Mouse (Mus musculus) heart, adult 18-20 months (tissue): ENCODE results near the gene Ube2j1. TPM values are rescaled to one million over a fixed set of nuclear protein-coding genes. Genes with fewer than 3 reads are reported as not detected.
"Not testable (repeated sequence)": the region's sequence is repeated elsewhere in the genome, so short reads cannot be mapped to it uniquely, and the experiment has no call there.

Experiments
- DNase-seq, 2 experiments: peaks; one replicate each; pipeline ENCODE4 v3.0.0; 2021 to 2022; ENCODE audit warnings: mixed read lengths in 1 of 2
- long read RNA-seq, 2 experiments: library from polyadenylated mRNA; stranded (forward); transcript quantifications; one replicate each; pipeline ENCODE4 v2.0.0; 2021
- total RNA-seq, 2 experiments: library from RNA; stranded (reverse); gene quantifications; 2 replicates each; pipeline ENCODE4 v1.2.3; 2021

The Ube2j1 gene
- total RNA-seq = 10 to 100 TPM; 38.7 to 43.1 TPM
- long read RNA-seq, experiment 1, transcript Ube2j1-202 (8 exons, 3,530 nt) = major isoform, 9 of 34 reads
- long read RNA-seq, experiment 1, partial matches to known transcripts = 3 of 34 reads
- long read RNA-seq, experiment 1, other reads (novel, unspliced or antisense) = 22 of 34 reads
- long read RNA-seq, experiment 2, partial matches to known transcripts = 0 of 18 reads
- long read RNA-seq, experiment 2, other reads (novel, unspliced or antisense) = 14 of 18 reads

DNA sequence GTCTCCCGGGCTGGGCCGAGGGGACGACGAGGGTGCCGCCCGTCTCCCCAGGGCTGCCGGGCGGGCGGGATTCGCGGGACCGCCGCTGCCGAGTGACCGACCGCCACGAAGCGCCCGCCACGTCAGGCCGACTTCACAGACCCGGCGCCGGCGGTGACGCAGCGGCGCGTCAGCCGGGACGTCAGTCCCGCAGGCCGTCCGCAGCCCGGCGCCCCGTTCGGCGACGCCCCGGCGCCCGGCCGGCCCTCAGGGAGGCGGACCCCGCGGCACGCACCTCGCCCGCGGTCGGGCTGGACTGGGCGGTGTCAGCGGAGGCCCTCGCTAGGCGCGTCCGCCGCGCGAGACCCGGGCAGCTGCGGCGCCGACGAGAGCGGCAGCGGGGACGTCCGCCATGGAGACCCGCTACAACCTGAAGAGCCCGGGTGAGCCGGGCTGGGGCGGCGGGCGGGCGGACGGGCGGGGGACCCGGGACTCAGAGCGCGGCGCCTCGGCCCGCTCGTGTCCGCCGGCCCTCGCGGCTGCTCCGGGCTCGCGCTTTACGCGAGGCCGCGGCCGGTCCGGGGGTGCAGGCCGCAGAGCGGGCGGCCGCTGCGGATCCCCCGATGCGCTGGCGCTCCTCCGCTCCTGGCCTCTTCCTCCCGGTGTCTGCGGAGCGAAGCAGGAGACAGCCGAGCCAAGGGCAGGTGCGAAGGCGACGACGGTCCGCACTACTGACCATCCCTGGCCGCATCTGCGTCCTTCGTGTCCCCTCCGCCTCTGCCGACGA lies at the start of gene Ube2j1:
Gene Ube2j1, plus strand, starts transcription at position 222 of the 766 bp plus-strand sequence.
- DNase-seq = peak; percentile 87 to 95

DNA sequence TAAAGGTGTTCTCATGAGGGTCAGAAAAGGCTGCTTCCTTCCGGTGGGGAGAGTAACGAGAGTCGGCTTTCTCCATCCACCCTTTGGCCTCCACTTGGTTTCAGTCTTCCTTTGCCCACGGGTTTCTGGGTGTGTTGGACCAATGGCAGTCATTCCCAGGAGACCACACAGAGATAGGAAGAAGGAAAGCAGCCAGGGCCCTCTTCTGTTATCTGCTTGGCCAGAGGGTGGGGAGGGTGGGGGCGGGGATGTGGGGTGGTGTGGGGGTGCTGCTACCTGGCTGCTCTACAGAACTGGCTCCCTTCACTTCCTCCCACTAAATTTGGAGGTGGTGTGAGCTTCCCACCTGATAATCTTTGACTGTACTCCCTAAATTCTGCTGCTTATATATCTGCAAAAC lies 49.6 kb upstream of the Ube2j1 start:
- peak; percentile 36 to 38 for DNase-seq

DNA sequence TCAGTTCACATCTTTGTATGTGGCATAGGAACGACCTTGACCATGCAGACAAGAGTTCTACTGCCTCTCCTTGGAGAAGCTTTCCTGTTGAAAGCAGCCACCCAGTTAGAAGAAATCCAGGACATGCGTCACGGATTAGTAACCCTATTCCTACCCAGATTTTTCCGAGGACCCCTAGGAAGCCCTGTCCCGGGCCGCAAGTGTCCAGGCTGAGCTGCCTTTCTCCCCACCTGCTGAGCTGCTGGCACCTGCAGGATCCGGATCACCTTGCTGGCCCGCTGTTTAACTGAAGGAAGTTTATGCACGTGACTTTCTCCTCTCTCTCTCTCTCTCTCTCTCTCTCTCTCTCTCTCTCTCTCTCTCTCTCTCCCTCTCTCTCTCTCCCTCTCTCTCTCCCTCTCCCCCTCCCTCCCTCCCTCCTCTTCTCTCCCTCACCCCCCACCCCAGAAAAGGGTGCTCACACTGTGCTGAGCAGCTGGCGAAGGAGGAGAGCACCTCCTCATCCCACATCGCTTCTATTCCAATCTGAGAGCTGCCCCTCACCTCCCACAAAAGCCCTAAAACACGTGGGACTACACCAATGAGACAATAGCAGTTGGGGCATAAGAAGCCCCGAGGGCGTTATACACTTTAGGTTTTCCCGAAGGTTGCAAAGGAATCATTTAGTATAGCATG lies 49.0 kb upstream of the Ube2j1 start:
- DNase-seq = peak; percentile 9 to 23

DNA sequence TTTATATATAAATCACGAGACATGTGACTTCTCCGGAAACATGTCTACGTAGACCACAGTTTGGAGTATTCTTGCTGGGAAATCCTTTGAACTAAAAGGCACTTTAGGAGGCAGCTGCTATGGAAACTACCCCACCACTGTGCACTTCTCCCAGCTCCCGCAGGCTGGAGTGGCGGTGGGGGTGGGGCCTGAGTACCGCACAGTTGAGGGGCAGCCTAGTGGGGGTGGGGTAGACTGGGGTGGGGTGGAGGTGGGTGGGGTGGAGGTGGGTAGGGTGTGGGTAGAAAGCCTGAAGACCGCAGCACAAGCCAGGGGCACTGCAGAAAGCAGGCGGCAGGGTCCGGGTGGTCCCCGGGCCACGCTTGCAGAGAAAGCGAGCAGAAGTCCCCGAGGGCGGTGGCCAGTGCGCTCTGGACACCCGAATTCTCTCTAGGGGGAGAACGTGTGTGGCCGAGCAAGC lies 48.5 kb upstream of the Ube2j1 start, which contains the start of gene Rragd:
Gene Rragd, plus strand, starts transcription at position 322 of the 460 bp plus-strand sequence.
- DNase-seq = peak; percentile 18 to 48

DNA sequence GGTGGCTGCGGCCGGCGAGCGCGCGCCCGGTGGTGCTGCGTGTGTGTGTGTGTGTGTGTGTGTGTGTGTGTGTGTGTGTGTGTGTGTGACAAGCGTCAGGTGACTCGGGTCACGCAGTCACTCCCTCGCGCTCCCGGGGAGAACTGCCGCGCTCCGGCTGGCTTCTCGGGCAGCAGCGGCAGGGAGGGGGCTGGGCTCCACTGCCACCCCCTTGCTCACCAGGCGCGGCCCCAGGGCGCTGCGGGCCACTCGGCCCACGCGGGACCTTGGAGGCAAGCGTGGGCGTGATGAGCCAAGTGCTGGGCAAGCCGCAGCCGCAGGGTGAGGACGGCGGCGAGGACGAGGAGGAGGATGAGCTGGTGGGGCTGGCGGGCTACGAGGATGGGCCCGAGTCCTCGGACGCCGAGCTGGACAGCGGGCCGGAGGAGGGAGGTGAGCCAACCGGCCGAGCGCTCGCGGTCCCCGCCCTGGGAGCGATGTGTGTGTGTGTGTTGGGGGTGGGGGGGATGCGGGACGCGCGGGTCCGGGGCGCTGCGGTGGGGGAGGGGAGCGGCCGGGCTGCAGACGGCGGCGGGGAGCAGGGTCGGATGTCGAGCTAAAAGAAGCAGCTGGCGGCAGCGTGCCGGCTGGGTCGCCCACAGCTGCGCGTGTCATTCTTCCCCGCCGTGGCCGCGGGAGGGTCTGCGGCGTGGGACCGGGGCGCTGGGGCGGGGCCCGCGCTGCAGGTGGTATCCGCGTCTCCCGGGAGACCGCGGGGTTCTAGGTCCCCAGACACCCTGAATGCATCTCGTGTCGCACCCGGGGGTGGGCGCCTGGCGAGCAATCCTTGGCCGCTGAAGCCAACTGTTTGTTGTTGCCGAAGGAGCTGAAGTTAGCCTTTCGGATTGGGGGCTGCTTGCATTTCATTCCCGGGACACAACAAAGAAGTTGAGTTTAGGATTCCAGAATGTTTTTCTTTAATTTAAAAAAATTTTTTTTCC lies 47.8 kb upstream of the Ube2j1 start:
- peak; percentile 72 to 78 for DNase-seq

DNA sequence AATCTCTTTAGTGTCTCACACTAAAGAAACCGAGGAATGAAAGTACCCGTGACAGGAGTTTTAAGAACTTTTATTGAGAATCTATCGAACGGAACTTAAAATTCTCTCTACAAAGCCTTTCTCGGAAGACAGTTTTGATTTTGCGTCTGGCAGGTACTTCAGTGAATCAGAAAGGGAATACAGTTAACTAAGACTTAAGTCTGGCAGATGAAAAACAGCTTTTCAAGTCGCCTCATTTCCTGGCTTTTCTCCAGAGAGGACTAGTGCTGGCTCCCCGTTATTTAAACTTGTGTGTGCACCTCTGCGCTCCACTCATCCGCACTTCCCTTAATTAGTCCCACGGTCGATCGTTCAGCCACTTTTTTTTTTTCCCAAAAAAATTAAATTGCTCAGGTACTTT lies 47.0 kb upstream of the Ube2j1 start:
- DNase-seq = peak in 1 of 2 experiments; percentile 34

DNA sequence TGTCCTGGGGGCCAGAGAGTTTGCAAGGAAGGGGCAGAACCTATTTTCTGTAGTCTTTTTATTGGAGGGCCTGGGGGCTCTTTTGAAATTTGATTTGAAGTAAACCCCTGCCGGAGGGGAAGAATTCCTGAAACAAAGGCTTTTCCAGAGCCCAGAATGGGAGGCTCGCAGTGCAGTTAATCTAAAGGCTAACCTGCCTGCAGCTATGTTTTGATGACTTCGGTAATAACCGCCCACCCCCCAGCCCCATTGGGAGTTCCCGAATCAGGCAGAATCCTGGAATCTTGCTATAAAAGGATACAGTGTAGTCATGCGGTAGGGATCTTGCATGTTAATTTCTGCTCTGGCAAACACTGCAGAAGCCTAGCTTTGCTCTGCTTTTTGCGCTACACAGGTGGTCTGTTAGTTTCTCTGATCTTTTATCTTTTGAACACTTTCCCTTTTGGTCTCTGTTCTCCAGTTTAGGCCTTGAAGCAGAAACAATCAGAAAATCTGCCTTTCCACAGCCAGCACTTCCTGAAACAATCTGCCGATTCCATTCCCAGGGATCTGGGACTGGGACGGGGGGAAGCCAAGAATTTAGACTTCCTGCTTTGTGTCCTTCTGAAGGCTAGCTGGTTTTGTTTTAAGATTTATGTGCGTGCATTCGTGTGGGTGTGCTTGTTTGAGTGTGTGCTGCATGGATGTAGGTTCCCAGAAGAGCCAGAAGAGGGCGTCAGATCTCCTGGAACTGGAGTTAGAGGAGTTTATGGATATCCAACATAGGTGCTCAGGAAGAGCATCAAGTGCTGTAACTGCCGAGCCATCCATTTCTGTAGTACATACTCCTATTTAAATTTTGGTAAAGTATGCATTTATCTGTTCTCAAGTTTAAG lies 46.2 kb upstream of the Ube2j1 start:
- DNase-seq = peak in 1 of 2 experiments; percentile 21

DNA sequence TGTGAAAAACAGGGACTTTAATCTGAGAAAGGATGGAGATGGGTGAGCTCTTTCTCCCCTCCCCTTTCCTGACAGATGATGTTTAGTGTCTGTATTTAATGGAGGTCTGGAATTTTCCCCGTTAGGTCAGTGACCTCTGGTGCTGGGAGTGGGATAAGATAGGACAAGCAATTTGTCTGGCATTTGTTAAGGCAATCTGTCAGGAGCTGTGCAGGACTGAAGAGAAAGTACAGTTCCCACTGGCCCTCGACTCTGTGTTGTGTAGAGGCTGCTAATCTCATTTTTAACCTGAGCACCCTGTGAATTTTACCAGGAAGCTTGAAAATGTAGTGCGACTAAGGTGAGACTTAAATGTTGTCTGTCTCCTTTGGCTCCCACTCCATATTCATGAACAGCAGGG lies 45.5 kb upstream of the Ube2j1 start:
- no peak for DNase-seq

DNA sequence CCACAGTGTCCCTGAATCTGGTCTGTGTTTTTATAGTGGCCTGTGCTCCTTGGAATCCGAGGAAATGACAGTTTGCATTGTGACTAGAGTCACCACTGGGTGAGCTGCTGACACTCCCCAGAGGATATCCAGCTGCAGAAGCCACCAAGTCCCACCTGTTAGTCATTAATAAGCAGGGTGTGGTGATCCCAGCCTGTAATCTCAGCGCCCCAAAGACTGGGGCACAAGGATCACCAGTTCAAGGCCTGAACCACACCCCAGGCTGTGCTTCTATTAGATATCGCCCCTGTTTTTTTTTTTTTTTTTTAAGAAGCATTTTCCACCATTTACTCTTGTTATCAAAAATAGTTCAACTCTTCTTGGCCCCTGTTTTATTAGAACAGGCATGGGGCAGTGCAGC lies 44.2 kb upstream of the Ube2j1 start:
- DNase-seq = no peak

DNA sequence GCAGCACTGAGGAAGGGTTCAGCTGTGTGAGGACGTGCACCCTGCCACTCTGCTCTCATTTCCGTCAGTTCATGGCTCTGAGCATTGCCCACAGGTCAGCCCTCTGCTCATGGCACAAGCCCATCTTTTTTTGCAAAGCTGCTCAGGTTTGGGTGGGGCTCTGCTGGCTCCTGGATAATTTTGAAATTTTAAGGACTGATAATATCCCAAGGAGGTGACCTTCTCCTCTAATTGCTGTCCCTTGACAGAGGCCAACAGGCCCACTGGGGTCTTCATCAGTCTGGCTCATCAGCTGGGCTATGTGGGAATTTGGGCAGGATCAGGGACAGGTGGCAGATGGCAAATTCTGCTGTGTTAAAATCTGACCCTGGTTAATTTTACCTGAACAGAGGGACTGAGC lies 41.9 kb upstream of the Ube2j1 start:
- no peak for DNase-seq

DNA sequence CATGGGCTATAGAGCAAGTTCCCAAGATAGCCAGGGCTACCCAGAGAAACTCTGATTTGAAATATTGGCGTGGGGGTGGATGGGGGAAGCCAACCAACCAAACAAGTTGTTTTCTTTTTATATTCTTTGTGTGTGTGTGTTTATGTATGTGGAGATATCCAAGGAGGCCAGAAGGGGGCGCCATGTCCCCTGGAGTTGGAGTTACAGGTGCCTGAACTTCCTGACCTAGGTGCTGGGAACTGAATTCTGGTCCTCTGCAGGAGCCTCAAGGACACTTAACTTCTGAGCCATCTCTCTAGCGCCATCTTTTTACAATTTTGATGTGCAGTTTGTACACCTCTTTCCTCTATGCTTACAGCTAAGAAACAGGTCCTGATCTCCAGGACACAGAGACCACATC lies 37.0 kb upstream of the Ube2j1 start:
- DNase-seq = no peak

DNA sequence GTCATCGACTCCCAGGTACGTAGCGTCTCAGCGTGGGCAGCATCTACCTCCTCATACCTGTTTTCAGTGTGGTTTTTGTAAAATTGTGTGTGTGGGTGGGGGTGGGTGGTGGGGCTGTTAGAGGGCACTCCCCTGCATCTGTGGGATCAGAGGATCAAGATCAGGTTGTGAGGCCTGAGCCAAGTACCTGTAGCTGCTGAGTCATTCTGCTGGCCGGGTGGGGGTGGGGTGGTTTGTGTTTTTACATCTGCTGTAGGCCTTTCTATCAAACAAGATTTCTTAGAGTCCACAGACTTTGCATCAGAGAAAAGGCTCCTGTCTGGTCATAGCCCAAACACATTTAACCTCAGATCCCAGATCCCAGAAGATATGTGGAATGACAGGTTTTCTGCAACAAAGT lies 35.1 kb upstream of the Ube2j1 start:
- DNase-seq = no peak

DNA sequence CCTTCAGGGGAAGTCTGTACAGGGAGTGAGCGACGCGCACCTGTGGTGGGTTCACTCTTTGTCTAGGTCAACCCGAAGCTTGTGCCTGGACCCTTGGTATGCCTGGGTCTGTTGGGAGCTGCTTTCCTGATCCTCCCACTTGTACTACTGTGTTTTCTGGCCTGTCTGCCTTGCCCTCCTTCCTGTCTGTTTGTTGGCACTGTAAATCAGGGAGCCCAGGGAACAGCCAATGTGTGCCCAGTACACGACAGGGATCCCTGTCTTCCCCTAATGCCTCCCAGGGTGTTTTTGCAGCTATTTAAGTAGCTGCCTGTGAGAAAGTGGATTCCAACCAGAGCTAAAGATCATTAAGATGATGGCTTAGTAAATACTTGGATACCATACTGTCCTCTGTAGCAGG lies 33.6 kb upstream of the Ube2j1 start:
- DNase-seq = no peak

DNA sequence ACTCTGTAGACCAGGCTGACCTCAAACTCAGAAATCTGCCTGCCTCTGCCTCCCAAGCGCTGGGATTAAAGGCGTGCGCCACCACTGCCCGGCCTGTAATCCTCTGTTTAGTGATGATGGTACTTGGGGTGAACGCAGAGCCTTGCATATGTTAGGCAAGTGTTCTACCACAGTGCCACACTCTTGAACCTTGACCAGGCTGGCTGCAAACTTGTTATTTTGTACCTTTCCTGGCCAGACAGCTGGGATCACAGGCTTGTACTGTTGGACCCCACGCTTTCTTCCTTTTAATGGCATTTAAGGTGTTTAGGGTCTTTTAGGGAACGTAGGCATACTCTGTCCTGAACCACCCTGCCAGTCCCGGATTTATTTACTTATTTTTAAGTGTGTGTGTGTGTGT lies 32.2 kb upstream of the Ube2j1 start:
- DNase-seq = no peak

DNA sequence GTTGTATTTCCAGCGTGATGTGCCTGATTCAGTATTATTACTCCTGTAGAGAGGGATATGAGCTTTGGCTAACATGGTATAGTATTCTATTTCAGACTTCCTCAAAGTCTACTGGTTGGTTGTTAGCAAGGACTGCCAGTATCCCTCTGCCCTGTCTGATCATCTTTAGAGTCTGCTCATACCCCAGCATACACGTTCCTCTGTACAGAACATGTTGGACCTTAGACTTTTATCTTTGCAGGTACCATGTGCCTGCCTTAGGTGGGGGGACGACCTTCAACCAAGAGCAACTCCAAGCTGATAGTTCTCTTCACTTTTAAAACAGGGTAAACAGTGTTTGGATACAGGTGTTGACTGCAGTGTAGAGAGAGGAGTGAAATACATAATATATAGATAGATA lies 29.1 kb upstream of the Ube2j1 start:
- DNase-seq = no peak

DNA sequence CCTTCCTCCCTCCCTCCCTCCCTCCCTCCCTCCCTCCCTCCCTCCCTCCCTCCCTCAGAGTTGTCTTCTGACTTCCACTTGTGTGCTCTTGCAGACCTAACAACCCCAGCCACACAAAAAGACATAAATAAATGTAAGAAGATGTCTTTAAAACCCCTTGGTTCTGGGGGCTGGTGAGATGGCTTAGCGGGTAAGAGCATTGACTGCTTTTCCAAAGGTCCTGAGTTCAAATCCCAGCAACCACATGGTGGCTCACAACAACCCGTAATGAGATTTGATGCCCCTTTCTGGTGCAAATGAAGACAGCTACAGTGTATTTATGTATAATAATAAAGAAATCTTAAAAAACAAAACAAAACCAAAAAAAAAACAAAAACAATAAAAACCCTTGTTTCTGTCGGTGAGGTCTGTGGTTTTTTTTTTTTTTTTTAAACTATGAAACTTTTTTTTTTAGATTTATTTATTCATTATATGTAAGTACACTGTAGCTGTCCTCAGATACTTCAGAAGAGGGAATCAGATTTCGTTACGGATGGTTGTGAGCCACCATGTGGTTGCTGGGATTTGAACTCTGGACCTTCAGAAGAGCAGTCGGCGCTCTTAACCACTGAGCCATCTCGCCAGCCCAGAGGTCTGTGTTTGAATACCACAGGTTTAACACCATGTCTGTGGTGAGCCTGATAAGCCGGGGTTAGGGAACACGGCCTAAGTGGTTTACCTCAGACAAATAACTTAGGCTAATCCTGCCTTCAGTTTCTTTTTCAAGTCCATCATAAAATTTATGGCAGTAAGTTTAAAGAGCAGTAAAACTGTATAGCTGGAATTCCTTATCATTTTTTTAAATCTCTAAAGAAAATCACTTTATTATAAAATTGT lies 25.4 kb upstream of the Ube2j1 start:
- not testable (repeated sequence) for DNase-seq

DNA sequence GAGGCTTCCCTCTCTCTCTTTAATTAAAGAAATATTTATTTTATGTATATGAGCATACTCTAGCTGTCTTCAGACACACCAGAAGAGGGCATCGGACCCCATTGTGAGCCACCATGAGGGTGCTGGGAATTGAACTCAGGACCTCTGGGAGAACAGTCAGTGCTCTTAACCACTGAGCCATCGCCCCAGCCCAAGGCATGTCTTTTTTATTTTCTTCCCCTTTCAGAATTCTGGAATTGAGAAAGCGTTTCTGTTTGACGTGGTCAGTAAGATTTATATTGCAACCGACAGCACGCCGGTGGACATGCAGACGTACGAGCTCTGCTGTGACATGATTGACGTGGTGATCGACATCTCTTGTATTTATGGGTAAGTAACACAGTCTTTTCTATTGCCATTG lies 24.4 kb upstream of the Ube2j1 start:
- DNase-seq = no peak

DNA sequence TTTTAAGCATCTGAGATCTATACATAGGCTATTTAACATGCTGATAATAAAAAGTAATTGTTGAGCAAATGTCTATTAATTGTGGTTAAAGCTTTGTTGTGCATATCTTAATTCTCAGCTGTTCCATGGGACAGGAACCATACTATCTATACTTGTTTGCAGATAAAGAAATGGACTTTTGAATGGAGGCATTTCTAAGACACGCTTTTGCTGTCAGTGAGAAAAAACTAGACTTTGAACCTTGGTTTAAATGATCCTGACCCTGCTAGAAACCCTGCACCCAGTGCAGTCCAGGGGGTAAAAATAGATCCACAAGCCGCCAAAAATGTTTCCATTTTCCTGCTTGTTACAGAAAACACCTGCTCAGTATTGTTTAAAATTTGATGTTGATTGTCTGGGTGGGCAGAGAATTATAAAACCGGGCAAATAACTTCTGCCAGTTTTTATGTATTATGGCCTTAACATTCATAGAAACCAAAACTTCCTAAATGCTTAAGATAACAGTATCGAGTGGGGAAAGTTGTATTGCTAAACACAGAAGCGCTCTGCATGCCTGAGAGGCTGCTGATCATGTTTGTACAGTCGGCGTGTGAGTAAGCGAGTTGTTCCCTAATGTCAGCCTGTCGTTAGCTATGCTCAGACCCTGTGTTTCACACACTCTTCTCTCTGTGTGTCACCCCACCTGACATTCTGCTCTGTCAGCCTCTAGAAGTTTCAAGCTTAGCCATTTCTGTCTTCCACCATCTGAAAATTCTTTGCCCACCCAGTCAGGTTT lies 23.6 kb upstream of the Ube2j1 start:
- DNase-seq = no peak

DNA sequence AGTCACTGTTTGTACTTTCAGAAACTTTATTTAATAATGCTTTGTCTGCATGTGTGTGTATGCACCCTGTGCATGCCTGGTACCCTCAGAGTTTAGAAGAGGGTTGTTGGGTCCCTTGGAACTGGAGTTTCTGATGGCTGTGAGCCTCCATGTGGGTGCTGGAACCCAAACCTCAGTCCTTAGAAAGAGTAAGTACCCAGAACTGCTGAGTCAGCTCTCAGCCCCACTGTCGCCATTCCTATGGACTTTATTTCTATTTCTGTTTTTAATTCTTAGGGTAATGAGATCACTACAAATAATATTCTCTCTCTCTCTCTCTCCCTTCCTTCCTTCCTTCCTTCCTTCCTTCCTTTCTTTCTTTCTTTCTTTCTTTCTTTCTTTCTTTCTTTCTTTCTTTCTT lies 21.1 kb upstream of the Ube2j1 start:
- DNase-seq = no peak
